Comparison of ENCODE assay signal across 10 mouse cellular contexts in genomic region chr7:24735970-24736670, GRCm38 (mm10). TPM values are rescaled to one million over a fixed set of nuclear protein-coding genes. Genes with fewer than 3 reads are reported as not detected.
DNase-seq lines count a peak whose midpoint lies in the region; ATAC-seq lines count a peak whose summit lies in the region.
"Had no signal": no experiment of that assay in that cellular context is flagged by ENCODE, and none has a peak within 500 bp of the region (broad histone marks: within the 10 kb centered on the region; RNA-seq: fewer than 3 reads in every experiment).

No protein-coding gene starts in this region.

- ATAC-seq in granulocyte monocyte progenitor cell, adult 5-6 weeks (replicated peaks; ENCODE audit: poor library complexity, severe bottlenecking), result peak; percentile 95
- no peak for ATAC-seq in limb, embryonic 11.5 days (ENCODE audit: insufficient number of reproducible peaks, low FRiP score, low TSS enrichment, low read depth)
- ATAC-seq in midbrain, embryonic 15.5 days (replicated peaks), result no peak; the same call in 1 of the 2 replicates

- H3K9me3 ChIP-seq in limb, embryonic 11.5 days (ENCODE audit: control insufficient read depth, low read length), result no peaks in the 10 kb centered on the region
- no peaks in the 10 kb centered on the region for H3K9me3 ChIP-seq in midbrain, embryonic 15.5 days

- DNase-seq in cerebellum, postnatal 14 days, result peak; percentile 8 to 36
- no peak for DNase-seq in cerebellum, adult 11 months
- peak; percentile 49 for DNase-seq in adrenal gland, postnatal 10 days
- DNase-seq in limb, embryonic 11.5 days (ENCODE audit: low spot score), result peak; percentile 55
- DNase-seq in layer of hippocampus, adult 9-10 months (ENCODE audit: low spot score), result no peak
- DNase-seq in right cerebral cortex, postnatal 14 days, result no peak

- H3K4me3 ChIP-seq in limb, embryonic 11.5 days (ENCODE audit: low read depth, low read length), result no peak overlapping the region
- H3K4me3 ChIP-seq in midbrain, embryonic 15.5 days, result peak overlapping the region; percentile 15
- H3K4me3 ChIP-seq: erythroblast, embryonic 14.5 days had no signal

- H3K4me1 ChIP-seq in limb, embryonic 11.5 days (ENCODE audit: control insufficient read depth, insufficient read depth, low read length), result no peaks in the 10 kb centered on the region
- H3K4me1 ChIP-seq in midbrain, embryonic 15.5 days, result peaks cover 6% of the 10 kb centered on the region

- H3K36me3 ChIP-seq in limb, embryonic 11.5 days (ENCODE audit: control insufficient read depth, insufficient read depth, low read length), result no peaks in the 10 kb centered on the region
- H3K36me3 ChIP-seq in midbrain, embryonic 15.5 days (replicated peaks), result no peaks in the 10 kb centered on the region

- H3K9ac ChIP-seq in limb, embryonic 11.5 days (ENCODE audit: low read length), result peak overlapping the region; percentile 7; the same call in 1 of the 2 replicates
- H3K9ac ChIP-seq in midbrain, embryonic 15.5 days, result 0 out of 2 replicates have a peak overlapping the region, but pooled peaks have one; percentile 0

- H3K4me2 ChIP-seq in limb, embryonic 11.5 days (ENCODE audit: low read depth, severe bottlenecking), result no peak overlapping the region; the same call in 1 of the 2 replicates
- peak overlapping the region; percentile 49 for H3K4me2 ChIP-seq in midbrain, embryonic 15.5 days

- no peaks in the 10 kb centered on the region for H3K27me3 ChIP-seq in limb, embryonic 11.5 days (ENCODE audit: control insufficient read depth, insufficient read depth, low read length)
- no peaks in the 10 kb centered on the region for H3K27me3 ChIP-seq in midbrain, embryonic 15.5 days (replicated peaks)

- no peak overlapping the region for H3K27ac ChIP-seq in limb, embryonic 11.5 days (replicated peaks; ENCODE audit: low read depth, low read length)
- H3K27ac ChIP-seq in midbrain, embryonic 15.5 days, result no peak overlapping the region

- 19% methylated on average over 17 of the region's 17 CpGs for whole genome bisulfite sequencing in limb, embryonic 11.5 days
- 19% methylated on average over 17 of the region's 17 CpGs for WGBS in midbrain, embryonic 15.5 days

RNA-seq across cellular contexts. Expression of gene Gm4763, which starts 9.4 kb away (rescaled TPM):
- total RNA-seq in adrenal gland, postnatal 10 days (2021), result not detected
- not detected in 2 replicates for total RNA-seq in granulocyte monocyte progenitor cell, adult 5-6 weeks (2014; fragmentation: Nextera tagmentation)
- not detected in 2 replicates for total RNA-seq in granulocyte monocyte progenitor cell, adult 5-6 weeks (2017)
- not detected in 2 replicates for polyA plus RNA-seq in limb, embryonic 11.5 days (2014; fragmentation: Nextera tagmentation; extraction: Ambion mirVana)
- polyA plus RNA-seq in midbrain, embryonic 15.5 days (2015; fragmentation: Nextera tagmentation; extraction: Ambion mirVana), result not detected in 2 replicates
- polyA plus RNA-seq: erythroblast, embryonic 14.5 days; small intestine, adult 2 months had no signal

RNA-seq across cellular contexts. Expression of gene Cd177, which starts 24.0 kb away (rescaled TPM):
- 1 to 10 TPM; 1.3 to 2.1 TPM for total RNA-seq in adrenal gland, postnatal 10 days (2021)
- 0.43 and 1.3 TPM in 2 replicates for total RNA-seq in granulocyte monocyte progenitor cell, adult 5-6 weeks (2014; fragmentation: Nextera tagmentation)
- 18.1 and 21.1 TPM in 2 replicates for total RNA-seq in granulocyte monocyte progenitor cell, adult 5-6 weeks (2017)
- polyA plus RNA-seq in limb, embryonic 11.5 days (2014; fragmentation: Nextera tagmentation; extraction: Ambion mirVana), result not detected in 2 replicates
- 0.27 and 0.57 TPM in 2 replicates for polyA plus RNA-seq in midbrain, embryonic 15.5 days (2015; fragmentation: Nextera tagmentation; extraction: Ambion mirVana)

RNA-seq across cellular contexts. Expression of gene BC049730, which starts 27.1 kb away (rescaled TPM):
- total RNA-seq in adrenal gland, postnatal 10 days (2021), result not detected
- not detected in 2 replicates for total RNA-seq in granulocyte monocyte progenitor cell, adult 5-6 weeks (2014; fragmentation: Nextera tagmentation)
- total RNA-seq in granulocyte monocyte progenitor cell, adult 5-6 weeks (2017), result not detected in 2 replicates
- not detected in 2 replicates for polyA plus RNA-seq in limb, embryonic 11.5 days (2014; fragmentation: Nextera tagmentation; extraction: Ambion mirVana)
- polyA plus RNA-seq in midbrain, embryonic 15.5 days (2015; fragmentation: Nextera tagmentation; extraction: Ambion mirVana), result not detected in 2 replicates
- polyA plus RNA-seq: small intestine, adult 2 months had no signal

RNA-seq across cellular contexts. Expression of gene Ceacam10, which starts 40.9 kb away (rescaled TPM):
- under 1 TPM in 1 of 2 experiments, not detected in 1; 0.75 TPM for total RNA-seq in adrenal gland, postnatal 10 days (2021)
- not detected in 2 replicates for total RNA-seq in granulocyte monocyte progenitor cell, adult 5-6 weeks (2014; fragmentation: Nextera tagmentation)
- total RNA-seq in granulocyte monocyte progenitor cell, adult 5-6 weeks (2017), result 0.82 and 4.9 TPM in 2 replicates
- polyA plus RNA-seq in limb, embryonic 11.5 days (2014; fragmentation: Nextera tagmentation; extraction: Ambion mirVana), result 0.24 TPM in 1 of 2 replicates, not detected in the other
- 0.18 TPM in 1 of 2 replicates, not detected in the other for polyA plus RNA-seq in midbrain, embryonic 15.5 days (2015; fragmentation: Nextera tagmentation; extraction: Ambion mirVana)
- polyA plus RNA-seq: erythroblast, embryonic 14.5 days had no signal

RNA-seq across cellular contexts. Expression of gene Tex101, which starts 59.6 kb away (rescaled TPM):
- total RNA-seq in adrenal gland, postnatal 10 days (2021), result not detected
- not detected in 2 replicates for total RNA-seq in granulocyte monocyte progenitor cell, adult 5-6 weeks (2014; fragmentation: Nextera tagmentation)
- not detected in 2 replicates for total RNA-seq in granulocyte monocyte progenitor cell, adult 5-6 weeks (2017)
- polyA plus RNA-seq in limb, embryonic 11.5 days (2014; fragmentation: Nextera tagmentation; extraction: Ambion mirVana), result not detected in 2 replicates
- 0.17 TPM in 1 of 2 replicates, not detected in the other for polyA plus RNA-seq in midbrain, embryonic 15.5 days (2015; fragmentation: Nextera tagmentation; extraction: Ambion mirVana)
- polyA plus RNA-seq: erythroblast, embryonic 14.5 days; small intestine, adult 2 months had no signal

Comparison
In these comparisons a context has a peak if more than half of its experiments do, and no peak if none do; other contexts are left out.
1. DNase-seq: peak in cerebellum, postnatal 14 days (2 of 2), adrenal gland, postnatal 10 days (single experiment) and limb, embryonic 11.5 days (single experiment); none in cerebellum, adult 11 months (single experiment), layer of hippocampus, adult 9-10 months (single experiment) and right cerebral cortex, postnatal 14 days (single experiment).